Mouse (Mus musculus) T-helper 17 cell (primary cell): ENCODE measurements around the gene B3galt1.

Experiments used
- in situ Hi-C, 2 experiments: fragments of 300-600 bp; cut with MboI, MseI; formaldehyde crosslinking; loops; 1 replicate in 1 of 2; 2 replicates in 1 of 2; pipeline ENCODE4 v1.15.1; 2025; ENCODE audit warnings: high pct_unique_total_duplicates in 2 of 2

The B3galt1 gene

GRCm38 (mm10) chr2:67724249-67724648, 158.6 kb downstream of the B3galt1 start:
- in situ Hi-C loops: no loop called here

GRCm38 (mm10) chr2:67730771-67731170, 165.1 kb downstream of the B3galt1 start:
- in situ Hi-C loops: no loop called here

- in situ Hi-C loops: no loop called here
These were observed 185.9 kb downstream of the B3galt1 start for GRCm38 (mm10) chr2:67751585-67751984.

- in situ Hi-C loops: no loop called here
These were observed 190.8 kb downstream of the B3galt1 start for GRCm38 (mm10) chr2:67756507-67756906.

GRCm38 (mm10) chr2:67787536-67787935, 221.9 kb downstream of the B3galt1 start:
- in situ Hi-C loops: no loop called here

- in situ Hi-C loops: no loop called here
These were observed 231.9 kb downstream of the B3galt1 start for GRCm38 (mm10) chr2:67797561-67797960.

GRCm38 (mm10) chr2:67799981-67800380, 234.3 kb downstream of the B3galt1 start:
- in situ Hi-C loops: no loop called here

- in situ Hi-C loops: loop anchor here in 1 of 2 experiments (10.0 kb wide), 1 partner anchor 621 kb away; no protein-coding TSS in a partner anchor
These were observed 250.5 kb downstream of the B3galt1 start for GRCm38 (mm10) chr2:67816149-67816548.

GRCm38 (mm10) chr2:67818014-67818413, 252.3 kb downstream of the B3galt1 start:
- in situ Hi-C loops: loop anchor here in 1 of 2 experiments (10.0 kb wide), 1 partner anchor 623 kb away; no protein-coding TSS in a partner anchor

GRCm38 (mm10) chr2:67822360-67822759, 256.7 kb downstream of the B3galt1 start:
- in situ Hi-C loops: loop anchor here in 1 of 2 experiments (10.0 kb wide), 1 partner anchor 1692 kb away; no protein-coding TSS in a partner anchor

- in situ Hi-C loops: loop anchor here in 1 of 2 experiments (10.0 kb wide), 1 partner anchor 1687 kb away; no protein-coding TSS in a partner anchor
These were observed 262.0 kb downstream of the B3galt1 start for GRCm38 (mm10) chr2:67827697-67828096.

- in situ Hi-C loops: loop anchor here in 1 of 2 experiments (10.0 kb wide), 1 partner anchor 1686 kb away; no protein-coding TSS in a partner anchor
These were observed 263.6 kb downstream of the B3galt1 start for GRCm38 (mm10) chr2:67829055-67829915.

- in situ Hi-C loops: no loop called here
These were observed 282.1 kb downstream of the B3galt1 start for GRCm38 (mm10) chr2:67847806-67848205.

GRCm38 (mm10) chr2:67850725-67851124, 285.1 kb downstream of the B3galt1 start:
- in situ Hi-C loops: no loop called here

- in situ Hi-C loops: no loop called here
These were observed 292.7 kb downstream of the B3galt1 start for GRCm38 (mm10) chr2:67858340-67858739.

GRCm38 (mm10) chr2:67859004-67859403, 293.3 kb downstream of the B3galt1 start:
- in situ Hi-C loops: no loop called here

- in situ Hi-C loops: no loop called here
These were observed 307.7 kb downstream of the B3galt1 start for GRCm38 (mm10) chr2:67873368-67873767.

- in situ Hi-C loops: no loop called here
These were observed 314.2 kb downstream of the B3galt1 start for GRCm38 (mm10) chr2:67879836-67880235.

- in situ Hi-C loops: no loop called here
These were observed 316.1 kb downstream of the B3galt1 start for GRCm38 (mm10) chr2:67881713-67882281.

GRCm38 (mm10) chr2:67897956-67898689, 332.5 kb downstream of the B3galt1 start:
- in situ Hi-C loops: loop anchor here (10.0 kb wide), 2 partner anchors 447 to 1317 kb away; partner anchors contain the start of gene G6pc2 (in 1 of the 2)

GRCm38 (mm10) chr2:67901574-67901973, 335.9 kb downstream of the B3galt1 start:
- in situ Hi-C loops: no loop called here
